Mouse (Mus musculus) forebrain, postnatal 0 days (tissue): ENCODE data around the gene 4921539E11Rik. TPM values are rescaled to one million over a fixed set of nuclear protein-coding genes. Genes with fewer than 3 reads are reported as not detected.

Experiments
- ATAC-seq: fragments of 200-750 bp; cut with Nextera tagmentation; 2 replicates; pipeline ENCODE4 v1.8.0; 2017; ENCODE audit warnings: mild to moderate bottlenecking, moderate library complexity
- DNase-seq: peaks from one replicate; pipeline ENCODE4 v3.0.0-alpha.2; 2015
- H3K27ac ChIP-seq: fragments of 300-500 bp; sonication (generic); 2 replicates; pipeline ENCODE4 v1.5.1; 2014; ENCODE audit warnings: low read depth, mild to moderate bottlenecking, antibody characterized with exemption, low read length, moderate library complexity, mixed read lengths
- H3K27me3 ChIP-seq: fragments of 300-500 bp; sonication (generic); 2 replicates; pipeline ENCODE4 v1.6.1; 2014; ENCODE audit warnings: mild to moderate bottlenecking, low read length, mixed read lengths; ENCODE audit not compliant: insufficient read depth
- H3K36me3 ChIP-seq: fragments of 300-500 bp; sonication (generic); 2 replicates; pipeline ENCODE4 v1.6.1; 2014; ENCODE audit warnings: mild to moderate bottlenecking, moderate library complexity; ENCODE audit not compliant: insufficient read depth
- H3K4me1 ChIP-seq: fragments of 300-500 bp; sonication (generic); 2 replicates; pipeline ENCODE4 v1.6.1; 2014; ENCODE audit warnings: antibody characterized with exemption; ENCODE audit not compliant: insufficient read depth
- H3K4me2 ChIP-seq: fragments of 300-500 bp; sonication (generic); 2 replicates; pipeline ENCODE4 v1.6.1; 2014; ENCODE audit warnings: low read depth, mild to moderate bottlenecking, moderate library complexity
- H3K4me3 ChIP-seq: fragments of 300-500 bp; sonication (generic); 2 replicates; pipeline ENCODE4 v1.5.1; 2014; ENCODE audit warnings: low read depth, low read length, mixed read lengths
- H3K9ac ChIP-seq: fragments of 300-500 bp; sonication (generic); 2 replicates; pipeline ENCODE4 v1.6.1; 2014; ENCODE audit warnings: mild to moderate bottlenecking
- H3K9me3 ChIP-seq: fragments of 300-500 bp; sonication (generic); 2 replicates; pipeline ENCODE4 v1.6.1; 2016; ENCODE audit warnings: low read length
- CTCF ChIP-seq: sonication (generic); IDR thresholded peaks from 2 replicates; pipeline ENCODE4 v1.5.1; 2016; ENCODE audit warnings: antibody characterized with exemption, control low read depth, low read depth
- WGBS: fragments of 180-500 bp; shearing (Covaris S2); extraction: QIAGEN DNeasy Blood & Tissue Kit; methylation state at CpG from one replicate; pipeline ENCODE4 v1.1.7; 2014; 5-methylcytosine and 5-hydroxymethylcytosine counted together
- polyA plus RNA-seq: library from polyadenylated mRNA; unstranded; fragments of >200 nt; fragmentation: Nextera tagmentation; extraction: Ambion mirVana; gene quantifications from 2 replicates; pipeline ENCODE4 v1.2.1, GENCODE M21; 2015
- total RNA-seq: library from RNA; depleted of rRNA; stranded (reverse); fragments of >200 nt; gene quantifications from 2 replicates; pipeline ENCODE4 v1.2.3, GENCODE M21; 2014

4921539E11Rik gene
- total and polyA plus RNA-seq, 2 experiments from 2014 or later = not detected

DNA sequence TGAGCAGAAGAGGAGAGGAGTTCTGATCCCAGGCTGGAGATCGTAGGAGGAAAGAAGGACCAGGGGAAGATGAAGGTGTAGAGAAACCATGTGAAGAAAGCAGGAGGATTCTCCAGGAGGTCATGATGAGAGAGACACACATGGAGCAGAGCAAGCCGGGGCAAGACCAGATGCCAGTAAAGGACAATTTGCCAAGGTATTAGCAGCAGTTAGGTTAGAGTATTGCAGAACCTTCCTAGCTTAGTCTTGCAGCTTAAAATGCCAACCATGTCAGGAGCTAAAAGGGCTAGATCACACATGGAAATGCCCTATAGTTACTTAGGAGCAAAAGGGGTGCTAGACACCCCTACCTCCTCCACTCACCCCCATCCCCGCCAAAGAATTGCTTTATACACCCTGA, 43.4 kb downstream of the 4921539E11Rik start:
- DNase-seq (no peak), ATAC-seq (no peak)
- no peak overlapping the region for H3K4me3 ChIP-seq
- H3K4me2 ChIP-seq = no peak overlapping the region
- TF ChIP-seq CTCF = no peak
- no peaks in the 10 kb centered on the region for H3K27me3 ChIP-seq
- no peaks in the 10 kb centered on the region for H3K4me1 ChIP-seq
- WGBS = 87% methylated on average over 3 of the region's 3 CpGs
- no peak overlapping the region for H3K27ac ChIP-seq
- no peaks in the 10 kb centered on the region for H3K36me3 ChIP-seq
- no peaks in the 10 kb centered on the region for H3K9me3 ChIP-seq
- H3K9ac ChIP-seq = no peak overlapping the region

DNA sequence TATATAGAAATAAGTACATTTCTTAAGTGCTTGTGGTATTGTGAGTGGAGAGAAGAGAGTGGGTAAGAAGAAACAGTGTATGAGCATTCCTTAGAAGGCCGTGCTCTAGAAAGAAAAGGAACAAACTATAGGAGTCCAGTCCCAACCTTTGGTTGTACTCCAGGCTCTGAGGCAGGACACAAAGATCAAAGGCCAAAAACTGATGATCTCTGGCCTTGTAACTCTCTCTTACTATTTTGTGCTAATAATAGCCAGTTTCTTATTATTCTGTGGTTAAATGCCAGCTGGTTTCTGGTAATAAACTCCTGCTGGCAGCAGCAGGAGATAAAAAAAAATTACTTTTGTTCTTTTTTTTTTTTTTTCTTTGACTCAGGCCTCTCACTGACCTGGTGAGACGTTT, 58.5 kb downstream of the 4921539E11Rik start:
- H3K9ac ChIP-seq = no peak overlapping the region
- H3K4me3 ChIP-seq = no peak overlapping the region
- no peak for TF ChIP-seq CTCF
- H3K27ac ChIP-seq = no peak overlapping the region
- no peaks in the 10 kb centered on the region for H3K4me1 ChIP-seq
- 33% methylated on average over 2 of the region's 2 CpGs for WGBS
- no peak for ATAC-seq
- no peak for DNase-seq
- H3K27me3 ChIP-seq = no peaks in the 10 kb centered on the region
- H3K36me3 ChIP-seq = no peaks in the 10 kb centered on the region
- no peaks in the 10 kb centered on the region for H3K9me3 ChIP-seq
- no peak overlapping the region for H3K4me2 ChIP-seq

DNA sequence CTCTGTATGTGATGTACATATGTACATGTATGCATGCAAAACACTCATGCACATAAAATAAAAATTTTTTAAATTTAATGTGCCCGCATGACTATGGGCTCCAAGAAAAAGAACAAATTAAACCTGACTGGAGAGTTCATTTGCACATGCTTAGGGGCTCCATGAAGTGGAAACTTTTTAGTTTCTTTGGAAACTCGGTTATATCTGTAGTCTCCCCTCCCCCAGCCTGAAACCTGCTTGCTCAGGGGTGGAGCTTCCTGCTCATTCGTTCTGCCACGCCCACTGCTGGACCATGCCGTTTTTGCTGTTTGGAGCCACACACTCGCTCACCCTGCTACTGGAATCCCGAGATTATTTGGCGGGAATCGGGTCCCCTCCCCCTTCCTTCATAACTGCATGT, 67.8 kb downstream of the 4921539E11Rik start:
- 49% methylated on average over 9 of the region's 9 CpGs for WGBS
- no peaks in the 10 kb centered on the region for H3K9me3 ChIP-seq
- no peak overlapping the region for H3K27ac ChIP-seq
- DNase-seq = no peak
- no peaks in the 10 kb centered on the region for H3K4me1 ChIP-seq
- no peak for ATAC-seq
- no peak overlapping the region for H3K4me2 ChIP-seq
- TF ChIP-seq CTCF = no peak
- H3K27me3 ChIP-seq = no peaks in the 10 kb centered on the region
- no peak overlapping the region for H3K4me3 ChIP-seq
- H3K9ac ChIP-seq = no peak overlapping the region
- H3K36me3 ChIP-seq = no peaks in the 10 kb centered on the region

DNA sequence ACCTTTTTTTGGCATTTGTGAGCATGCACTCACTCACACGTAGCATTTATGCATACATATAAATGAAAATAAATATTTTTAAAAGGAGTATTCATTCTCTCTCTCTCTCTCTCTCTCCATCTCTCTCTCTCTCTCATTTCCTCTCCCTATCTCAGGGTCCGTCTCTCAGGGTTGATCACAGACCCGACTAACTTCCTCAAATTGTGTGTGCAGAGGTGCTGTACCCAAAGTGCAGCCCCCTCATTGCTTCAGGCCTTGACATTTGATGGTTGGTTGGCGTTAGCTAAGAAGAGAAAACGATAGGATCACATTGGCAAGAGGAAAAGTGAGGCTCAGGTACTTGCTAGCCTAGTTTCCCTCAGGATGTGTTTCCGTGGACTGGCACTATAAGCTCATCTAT, 68.9 kb downstream of the 4921539E11Rik start:
- Histone ChIP-seq H3K4me1 (no peaks in the 10 kb centered on the region), H3K9ac (no peak overlapping the region), H3K9me3 (no peaks in the 10 kb centered on the region), H3K27ac (no peak overlapping the region), H3K4me2 (no peak overlapping the region), H3K27me3 (no peaks in the 10 kb centered on the region), H3K36me3 (no peaks in the 10 kb centered on the region), H3K4me3 (no peak overlapping the region)
- WGBS = 87% methylated on average over 6 of the region's 6 CpGs
- ATAC-seq = no peak
- no peak for TF ChIP-seq CTCF
- DNase-seq = no peak

DNA sequence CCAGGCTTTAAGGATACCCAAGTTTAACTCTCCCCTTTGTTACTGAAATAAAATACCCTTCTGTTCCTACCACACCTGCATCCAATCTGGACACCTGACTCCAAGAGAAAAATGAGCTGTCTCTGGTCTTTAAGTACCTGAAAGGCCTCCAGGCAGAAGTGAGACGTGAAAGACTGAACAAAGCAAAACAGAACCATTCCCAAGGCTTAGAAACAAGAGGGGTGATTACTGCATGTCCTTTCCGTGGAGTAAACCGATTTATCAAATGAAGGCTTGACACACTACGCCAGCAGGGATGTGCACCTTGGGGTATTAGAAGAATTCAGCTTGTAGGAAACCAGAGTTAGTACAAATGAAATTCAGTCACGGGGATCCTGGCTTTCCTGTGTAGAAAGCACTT, 71.7 kb downstream of the 4921539E11Rik start:
- Histone ChIP-seq H3K36me3 (no peaks in the 10 kb centered on the region), H3K27ac (no peak overlapping the region), H3K9me3 (no peaks in the 10 kb centered on the region), H3K4me1 (peaks cover 4% of the 10 kb centered on the region; the same call in 1 of the 2 replicates), H3K9ac (no peak overlapping the region), H3K27me3 (no peaks in the 10 kb centered on the region), H3K4me2 (no peak overlapping the region), H3K4me3 (no peak overlapping the region)
- WGBS = 63% methylated on average over 5 of the region's 5 CpGs
- no peak for DNase-seq
- TF ChIP-seq CTCF = no peak
- no peak for ATAC-seq

DNA sequence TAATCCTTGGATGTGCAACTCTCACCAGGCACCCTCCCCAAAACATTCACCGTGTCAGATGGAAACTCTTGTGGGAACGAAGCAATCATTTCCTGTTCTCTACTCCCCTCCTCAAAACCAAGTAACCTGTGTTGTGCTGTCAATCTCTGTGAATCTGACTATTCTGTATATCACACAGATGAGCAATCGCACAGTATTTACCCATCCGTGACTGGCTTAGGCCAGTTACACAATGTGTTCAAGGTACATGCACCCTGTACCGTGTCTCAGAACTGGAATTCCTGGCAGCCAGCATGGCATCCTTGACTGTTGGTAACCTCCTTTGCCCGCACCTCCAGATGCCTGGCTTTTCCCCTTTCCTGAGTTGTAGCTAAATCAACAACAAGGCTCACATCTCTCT, 74.6 kb downstream of the 4921539E11Rik start:
- Histone ChIP-seq H3K36me3 (0 out of 2 replicates have a peak, but pooled peaks cover under 1% of the 10 kb centered on the region), H3K9me3 (no peaks in the 10 kb centered on the region), H3K4me3 (no peak overlapping the region), H3K9ac (no peak overlapping the region), H3K27me3 (no peaks in the 10 kb centered on the region), H3K4me2 (no peak overlapping the region), H3K27ac (no peak overlapping the region), H3K4me1 (peaks cover 4% of the 10 kb centered on the region)
- 89% methylated on average over 6 of the region's 6 CpGs for whole genome bisulfite sequencing
- TF ChIP-seq CTCF = no peak
- ATAC-seq = no peak
- DNase-seq = no peak

DNA sequence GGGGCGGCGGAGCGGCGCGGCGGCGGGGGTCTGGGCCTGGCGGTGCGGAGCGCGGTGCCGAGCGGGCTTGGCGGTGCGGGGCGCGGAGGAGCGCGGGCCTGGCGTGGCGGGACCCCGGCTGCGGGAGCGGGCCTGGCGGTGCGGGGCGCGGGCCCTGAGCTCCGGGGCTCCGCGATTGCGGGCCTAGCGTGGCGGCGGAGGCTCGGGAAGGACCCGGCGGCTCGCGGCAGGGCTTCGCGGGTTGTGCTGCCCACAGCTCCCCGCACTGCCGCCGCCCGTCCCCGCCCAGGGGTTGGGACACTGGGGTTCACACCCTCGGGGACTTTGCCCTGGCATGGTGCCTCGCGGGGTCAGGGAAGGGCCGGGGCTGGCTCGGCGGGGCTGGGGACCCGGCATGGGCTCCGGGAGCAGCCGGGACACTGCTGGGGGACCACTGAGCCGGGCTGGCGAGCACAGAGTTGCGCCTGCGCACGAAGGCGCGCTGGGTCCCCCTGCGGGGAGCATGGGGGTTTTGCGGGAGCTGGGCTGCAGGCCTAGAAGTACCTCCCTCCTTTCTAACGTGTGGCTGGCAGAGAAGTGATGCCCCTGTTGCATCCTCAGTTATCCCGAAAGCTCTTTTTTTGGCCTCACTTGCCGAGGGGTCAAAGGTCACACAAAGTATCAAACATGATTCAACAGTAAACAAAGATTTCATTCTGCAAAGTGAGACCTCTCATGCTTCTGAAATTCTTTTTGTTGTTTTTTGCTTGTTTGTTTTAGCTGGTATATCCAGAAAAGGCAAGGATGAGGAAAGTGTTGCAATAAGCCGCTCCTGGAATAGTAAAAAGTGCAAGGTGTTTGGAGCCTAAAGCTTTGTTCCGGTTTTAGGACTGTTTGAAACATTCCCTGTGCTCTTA, 75.5 kb downstream of the 4921539E11Rik start, which contains the start of gene Slc35d1:
Slc35d1 (minus strand) TSS at position 240 of the 896 bp plus-strand sequence.
- no peaks in the 10 kb centered on the region for H3K27me3 ChIP-seq
- peak; percentile 58 for TF ChIP-seq CTCF
- H3K9ac ChIP-seq = peak within 1 kb of the TSS; percentile 96
- 3% methylated on average over 32 of the region's 70 CpGs for WGBS
- peak within 1 kb of the TSS; percentile 99 for H3K27ac ChIP-seq
- 0 out of 2 replicates have a peak, but pooled peaks cover 4% of the 10 kb centered on the region for H3K36me3 ChIP-seq
- peak within 1 kb of the TSS; percentile 82 for H3K4me3 ChIP-seq
- H3K4me1 ChIP-seq = peaks cover 4% of the 10 kb centered on the region
- DNase-seq (peak; percentile 94), ATAC-seq (peak; percentile 95)
- no peaks in the 10 kb centered on the region for H3K9me3 ChIP-seq
- H3K4me2 ChIP-seq = peak within 1 kb of the TSS; percentile 66
